Mouse (Mus musculus) C2C12 (cell line): ENCODE measurements at regions not wholly inside any gene's neighbourhood (a gene's known extent, or its start where the extent isn't known, plus 50 kb on each side); places are given as distances from the start of the nearest gene placed in this dataset.

Experiments used
- H3K27me3 ChIP-seq: one replicate; pipeline ENCODE4 v1.6.1; 2011; ENCODE audit not compliant: control insufficient read depth, insufficient read depth, insufficient read length
- H3K36me3 ChIP-seq: one replicate; pipeline ENCODE4 v1.6.1; 2011; ENCODE audit not compliant: control insufficient read depth, insufficient read depth
- H3K4me3 ChIP-seq: one replicate; pipeline ENCODE4 v1.5.1; 2011; ENCODE audit warnings: mild to moderate bottlenecking, control low read depth; ENCODE audit not compliant: poor library complexity, insufficient read depth, severe bottlenecking
- H3K79me2 ChIP-seq: one replicate; pipeline ENCODE4 v1.6.1; 2011; ENCODE audit not compliant: control insufficient read depth, insufficient read depth
- H3K79me3 ChIP-seq: one replicate; pipeline ENCODE4 v1.6.1; 2011; ENCODE audit warnings: low read depth, control low read depth
- H3ac ChIP-seq: one replicate; pipeline ENCODE3; 2011; ENCODE audit warnings: low read depth; ENCODE audit not compliant: control insufficient read depth, insufficient read length
- CEBPB ChIP-seq: IDR thresholded peaks from one replicate; pipeline ENCODE4 v1.6.1; 2011; ENCODE audit warnings: low read depth, mild to moderate bottlenecking, control low read depth, moderate library complexity
- CTCF ChIP-seq: IDR thresholded peaks from one replicate; pipeline ENCODE4 v1.5.1; 2011; ENCODE audit not compliant: control insufficient read depth, insufficient read depth, insufficient read length
- FOSL1 ChIP-seq: IDR thresholded peaks from one replicate; pipeline ENCODE4 v1.8.0; 2011; ENCODE audit warnings: mild to moderate bottlenecking, low read length; ENCODE audit not compliant: poor library complexity, insufficient read depth, severe bottlenecking
- MAX ChIP-seq: IDR thresholded peaks from one replicate; pipeline ENCODE4 v1.6.1; 2011; ENCODE audit warnings: mild to moderate bottlenecking, control low read depth
- MYOD1 ChIP-seq: IDR thresholded peaks from one replicate; pipeline ENCODE4 v1.6.1; 2011; ENCODE audit warnings: low read depth; ENCODE audit not compliant: control insufficient read depth, insufficient read length
- MYOG ChIP-seq: IDR thresholded peaks from one replicate; pipeline ENCODE4 v1.6.1; 2011; ENCODE audit not compliant: control insufficient read depth, insufficient read length; ENCODE audit errors: extremely low read depth
- USF1 ChIP-seq: IDR thresholded peaks from one replicate; pipeline ENCODE4 v1.6.1; 2011; ENCODE audit warnings: low read depth, mild to moderate bottlenecking, control low read depth, moderate library complexity

DNA sequence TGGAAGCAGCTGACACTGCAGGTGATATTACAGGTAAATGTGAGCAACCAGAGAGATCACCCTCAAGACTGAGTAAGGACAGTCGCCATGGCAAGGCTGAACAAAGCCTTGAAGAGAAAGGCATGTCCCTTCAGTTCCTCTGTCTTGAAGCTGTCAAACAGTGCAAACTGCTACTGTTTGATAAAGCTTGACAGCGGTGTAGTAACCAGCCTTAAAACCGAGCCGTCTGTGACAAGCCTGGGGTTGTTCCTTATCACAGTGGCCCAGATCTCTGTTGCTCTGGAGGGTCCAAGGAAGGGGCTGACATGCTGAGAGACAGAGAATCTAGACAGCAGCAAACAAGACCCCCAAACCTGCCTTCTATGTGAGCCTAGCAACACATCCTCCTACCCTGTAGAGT, 188.1 kb upstream of the Jmjd1c start:
- Histone ChIP-seq H3ac (no peak overlapping the region), H3K4me3 (no peak overlapping the region)
- TF ChIP-seq FOSL1, result no peak
- no peak for TF ChIP-seq USF1
- no peak for TF ChIP-seq MYOG
- no peak for TF ChIP-seq MYOD1

GRCm38 (mm10) chr10:66909204-66909889, 186.6 kb upstream of the Jmjd1c start:
- TF ChIP-seq FOSL1 (no peak), CTCF (peak; percentile 68)
- no peaks in the 10 kb centered on the region for H3K27me3 ChIP-seq

More for the DNA sequence above, 188.1 kb upstream of the Jmjd1c start:
- Histone ChIP-seq H3K27me3 (no peaks in the 10 kb centered on the region), H3K79me3 (no peaks in the 10 kb centered on the region), H3K36me3 (no peaks in the 10 kb centered on the region), H3K79me2 (no peaks in the 10 kb centered on the region)

DNA sequence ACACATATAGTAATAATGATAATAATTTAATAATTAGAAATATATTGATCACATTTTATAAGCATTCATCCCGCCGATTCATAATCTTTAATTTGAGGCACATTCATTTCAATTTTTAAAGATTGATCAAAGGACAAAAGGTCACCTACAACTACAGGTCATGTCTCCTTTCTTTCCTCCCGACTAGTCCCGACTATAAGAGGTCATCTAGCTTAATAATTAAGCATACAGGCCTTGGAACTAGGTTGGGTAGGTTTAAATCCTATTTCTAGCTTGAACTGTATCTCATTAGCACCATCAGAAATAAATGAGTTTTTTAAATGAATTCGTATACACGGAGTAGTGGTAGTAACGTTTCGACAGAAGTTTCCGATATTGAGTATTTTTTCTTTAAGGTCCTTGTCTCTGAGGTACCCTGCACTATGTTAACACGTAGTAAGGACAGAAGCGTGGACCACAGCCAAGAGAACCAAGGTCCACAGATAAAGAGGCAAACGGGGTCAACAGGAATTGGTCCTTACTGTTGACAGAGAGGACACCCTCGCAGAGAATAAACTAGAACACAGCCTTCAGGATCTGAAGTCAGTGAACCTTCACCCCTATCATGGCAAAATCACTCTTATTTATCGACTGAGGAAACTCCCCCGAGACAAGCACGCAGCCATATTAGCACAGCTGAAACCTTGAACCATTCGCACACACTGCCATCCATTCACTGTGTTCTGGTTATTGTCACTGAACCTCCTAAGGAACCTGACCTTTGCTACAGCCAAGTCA, 185.8 kb upstream of the Jmjd1c start:
- H3ac ChIP-seq, result no peak overlapping the region
- no peaks in the 10 kb centered on the region for H3K27me3 ChIP-seq
- TF ChIP-seq CTCF (no peak), MYOD1 (no peak), CEBPB (no peak), MYOG (no peak), MAX (no peak), FOSL1 (no peak), USF1 (no peak)
- H3K36me3 ChIP-seq, result no peaks in the 10 kb centered on the region
- H3K79me3 ChIP-seq, result no peaks in the 10 kb centered on the region
- H3K4me3 ChIP-seq, result no peak overlapping the region
- no peaks in the 10 kb centered on the region for H3K79me2 ChIP-seq

More at GRCm38 (mm10) chr10:66909204-66909889, 186.6 kb upstream of the Jmjd1c start:
- Histone ChIP-seq H3K4me3 (no peak overlapping the region), H3ac (no peak overlapping the region), H3K79me2 (no peaks in the 10 kb centered on the region), H3K79me3 (no peaks in the 10 kb centered on the region), H3K36me3 (no peaks in the 10 kb centered on the region)

GRCm38 (mm10) chr10:66911261-66911911, 184.5 kb upstream of the Jmjd1c start:
- Histone ChIP-seq H3K4me3 (no peak overlapping the region), H3K79me2 (no peaks in the 10 kb centered on the region), H3K79me3 (no peaks in the 10 kb centered on the region), H3ac (no peak overlapping the region), H3K27me3 (no peaks in the 10 kb centered on the region), H3K36me3 (no peaks in the 10 kb centered on the region)
- TF ChIP-seq FOSL1, result no peak
- no peak for TF ChIP-seq MYOD1
- TF ChIP-seq CTCF, result no peak
- no peak for TF ChIP-seq USF1
- no peak for TF ChIP-seq MAX
- TF ChIP-seq CEBPB, result no peak
- TF ChIP-seq MYOG, result no peak

- Histone ChIP-seq H3K79me2 (no peaks in the 10 kb centered on the region), H3K27me3 (no peaks in the 10 kb centered on the region), H3K36me3 (no peaks in the 10 kb centered on the region), H3ac (no peak overlapping the region), H3K79me3 (no peaks in the 10 kb centered on the region), H3K4me3 (no peak overlapping the region)
- TF ChIP-seq MAX (no peak), FOSL1 (no peak), CEBPB (no peak), MYOG (no peak), USF1 (no peak), MYOD1 (no peak), CTCF (no peak)
These were observed 183.5 kb upstream of the Jmjd1c start for GRCm38 (mm10) chr10:66912440-66912839.
